Mouse (Mus musculus): ENCODE data around the gene 1700001O22Rik.

- TF ChIP-seq POLR2AphosphoS2 (IDR thresholded peaks at IDR 0.05; ENCODE audit: insufficient read length, low read depth) (no peak), POLR2A (IDR thresholded peaks at IDR 0.05; ENCODE audit: insufficient read length, low read depth) (no peak), USF1 (IDR thresholded peaks at IDR 0.05; ENCODE audit: low read depth) (no peak), MYOG (IDR thresholded peaks at IDR 0.05; ENCODE audit: control insufficient read depth in 1 of 3, insufficient read depth in 1 of 3, insufficient read length in 2 of 3, low read depth in 2 of 3) (no peak), E2F4 (IDR thresholded peaks at IDR 0.05; ENCODE audit: insufficient read depth) (no peak)
Measured at GRCm38 (mm10) chr2:30754831-30755230, 48.6 kb downstream of the 1700001O22Rik start.

Measured in myocyte (in vitro differentiated cells).